Mouse (Mus musculus): ENCODE measurements around the gene Vsx1. TPM values are rescaled to one million over a fixed set of nuclear protein-coding genes. Genes with fewer than 3 reads are reported as not detected.
A peak's percentile ranks its signal among the peaks of the same experiment; 100 is the strongest.

Gene Vsx1
- total and polyA plus RNA-seq, 2 experiments from 2014 or later: 0.11 TPM; not detected in 1

- Histone ChIP-seq H3K9me3 (ENCODE audit: low read length) (no peaks in the 10 kb centered on the region), H3K9ac (replicated peaks; ENCODE audit: low read length, poor library complexity, severe bottlenecking) (no peak overlapping the region), H3K4me3 (ENCODE audit: low read depth, low read length) (no peak overlapping the region), H3K36me3 (ENCODE audit: insufficient read depth, low read length) (no peaks in the 10 kb centered on the region), H3K27ac (ENCODE audit: low read depth, low read length) (no peak overlapping the region), H3K4me1 (ENCODE audit: insufficient read depth, low read length) (0 out of 2 replicates have a peak, but pooled peaks cover 4% of the 10 kb centered on the region), H3K4me2 (ENCODE audit: low read depth, low read length, poor library complexity, severe bottlenecking) (no peak overlapping the region), H3K27me3 (ENCODE audit: insufficient read depth, low read length) (no peaks in the 10 kb centered on the region)
- WGBS: 63% methylated on average over 9 of the region's 9 CpGs
- no peak for DNase-seq (ENCODE audit: low spot score)
- TF ChIP-seq CTCF (IDR thresholded peaks at IDR 0.05): no peak
- no peak for ATAC-seq (ENCODE audit: low FRiP score)
Measured at GRCm38 (mm10) chr2:150651366-150651765, 37.8 kb downstream of the Vsx1 start.

GRCm38 (mm10) chr2:150650511-150651074 is 38.6 kb downstream of the Vsx1 start:
- H3K4me1 ChIP-seq (ENCODE audit: insufficient read depth, low read length): 0 out of 2 replicates have a peak, but pooled peaks cover 4% of the 10 kb centered on the region
- ATAC-seq (ENCODE audit: low FRiP score) (no peak), DNase-seq (ENCODE audit: low spot score) (no peak)
- no peak overlapping the region for H3K4me2 ChIP-seq (ENCODE audit: low read depth, low read length, poor library complexity, severe bottlenecking)
- H3K4me3 ChIP-seq (ENCODE audit: low read depth, low read length): no peak overlapping the region
- no peaks in the 10 kb centered on the region for H3K27me3 ChIP-seq (ENCODE audit: insufficient read depth, low read length)
- H3K27ac ChIP-seq (ENCODE audit: low read depth, low read length): 0 out of 2 replicates have a peak overlapping the region, but pooled peaks have one; percentile 27
- no peak overlapping the region for H3K9ac ChIP-seq (replicated peaks; ENCODE audit: low read length, poor library complexity, severe bottlenecking)
- WGBS: 9% methylated on average over 7 of the region's 7 CpGs
- TF ChIP-seq CTCF (IDR thresholded peaks at IDR 0.05): no peak
- no peaks in the 10 kb centered on the region for H3K36me3 ChIP-seq (ENCODE audit: insufficient read depth, low read length)
- no peaks in the 10 kb centered on the region for H3K9me3 ChIP-seq (ENCODE audit: low read length)

GRCm38 (mm10) chr2:150648300-150648895 is 40.8 kb downstream of the Vsx1 start:
- no peaks in the 10 kb centered on the region for H3K9me3 ChIP-seq (ENCODE audit: low read length)
- H3K27me3 ChIP-seq (ENCODE audit: insufficient read depth, low read length): no peaks in the 10 kb centered on the region
- TF ChIP-seq CTCF (IDR thresholded peaks at IDR 0.05): no peak
- H3K4me3 ChIP-seq (ENCODE audit: low read depth, low read length): no peak overlapping the region
- H3K4me1 ChIP-seq (ENCODE audit: insufficient read depth, low read length): 0 out of 2 replicates have a peak, but pooled peaks cover 4% of the 10 kb centered on the region
- no peak overlapping the region for H3K4me2 ChIP-seq (ENCODE audit: low read depth, low read length, poor library complexity, severe bottlenecking)
- ATAC-seq (ENCODE audit: low FRiP score) (no peak), DNase-seq (ENCODE audit: low spot score) (no peak)
- peak overlapping the region; percentile 59; the same call in 1 of the 2 replicates for H3K27ac ChIP-seq (ENCODE audit: low read depth, low read length)
- H3K9ac ChIP-seq (replicated peaks; ENCODE audit: low read length, poor library complexity, severe bottlenecking): no peak overlapping the region
- H3K36me3 ChIP-seq (ENCODE audit: insufficient read depth, low read length): no peaks in the 10 kb centered on the region
- WGBS: 51% methylated on average over 13 of the region's 13 CpGs

- Histone ChIP-seq H3K27me3 (ENCODE audit: insufficient read depth, low read length) (no peaks in the 10 kb centered on the region), H3K4me2 (ENCODE audit: low read depth, low read length, poor library complexity, severe bottlenecking) (no peak overlapping the region), H3K36me3 (ENCODE audit: insufficient read depth, low read length) (no peaks in the 10 kb centered on the region), H3K9ac (replicated peaks; ENCODE audit: low read length, poor library complexity, severe bottlenecking) (no peak overlapping the region), H3K27ac (ENCODE audit: low read depth, low read length) (peak overlapping the region; percentile 59; the same call in 1 of the 2 replicates), H3K4me1 (ENCODE audit: insufficient read depth, low read length) (0 out of 2 replicates have a peak, but pooled peaks cover 4% of the 10 kb centered on the region), H3K9me3 (ENCODE audit: low read length) (no peaks in the 10 kb centered on the region), H3K4me3 (ENCODE audit: low read depth, low read length) (no peak overlapping the region)
- ATAC-seq (ENCODE audit: low FRiP score) (no peak), DNase-seq (ENCODE audit: low spot score) (no peak)
- TF ChIP-seq CTCF (IDR thresholded peaks at IDR 0.05): no peak
- whole genome bisulfite sequencing: 60% methylated on average over 14 of the region's 14 CpGs
Measured at GRCm38 (mm10) chr2:150647681-150648299, 41.4 kb downstream of the Vsx1 start.

GRCm38 (mm10) chr2:150646411-150647121 is 42.6 kb downstream of the Vsx1 start:
- Histone ChIP-seq H3K4me2 (ENCODE audit: low read depth, low read length, poor library complexity, severe bottlenecking) (no peak overlapping the region), H3K9me3 (ENCODE audit: low read length) (no peaks in the 10 kb centered on the region), H3K27me3 (ENCODE audit: insufficient read depth, low read length) (no peaks in the 10 kb centered on the region), H3K36me3 (ENCODE audit: insufficient read depth, low read length) (no peaks in the 10 kb centered on the region), H3K4me3 (ENCODE audit: low read depth, low read length) (no peak overlapping the region), H3K9ac (replicated peaks; ENCODE audit: low read length, poor library complexity, severe bottlenecking) (no peak overlapping the region), H3K27ac (ENCODE audit: low read depth, low read length) (no peak overlapping the region), H3K4me1 (ENCODE audit: insufficient read depth, low read length) (0 out of 2 replicates have a peak, but pooled peaks cover 4% of the 10 kb centered on the region)
- no peak for TF ChIP-seq CTCF (IDR thresholded peaks at IDR 0.05)
- ATAC-seq (ENCODE audit: low FRiP score) (no peak), DNase-seq (ENCODE audit: low spot score) (no peak)
- WGBS: 89% methylated on average over 8 of the region's 8 CpGs
